Comparison of ENCODE assay signal across 18 mouse cellular contexts in the genomic region with DNA sequence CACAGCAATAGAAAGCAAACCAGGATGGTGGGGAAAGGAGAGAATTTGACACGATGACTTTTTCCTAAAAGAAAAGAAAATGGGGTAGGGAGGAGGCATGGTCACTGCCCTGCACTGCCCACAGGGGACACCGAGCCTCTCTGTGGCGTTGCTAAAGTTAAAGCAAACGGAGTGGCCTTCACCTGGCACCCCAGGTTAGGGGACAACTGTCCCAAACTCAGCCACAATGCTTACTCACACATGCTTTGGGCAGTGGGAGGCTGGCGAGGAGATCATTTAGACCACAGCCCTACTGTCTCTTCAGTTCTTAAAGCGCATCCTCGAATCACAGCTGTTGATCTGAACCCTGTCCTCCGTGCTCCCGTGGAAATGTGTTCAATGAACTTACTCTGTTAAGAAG.
"Had no signal": no experiment of that assay in that cellular context is flagged by ENCODE, and none has a peak within 500 bp of the region (broad histone marks: within the 10 kb centered on the region; RNA-seq: fewer than 3 reads in every experiment).

No protein-coding gene starts in this region.

- ATAC-seq: hindbrain, embryonic 16.5 days; hindbrain, postnatal 0 days; intestine, embryonic 15.5 days; intestine, embryonic 16.5 days; intestine, postnatal 0 days had no signal

- H3K4me2 ChIP-seq: heart, embryonic 11.5 days; heart, embryonic 12.5 days; heart, embryonic 13.5 days; heart, embryonic 15.5 days; hindbrain, embryonic 12.5 days; hindbrain, embryonic 13.5 days; hindbrain, embryonic 14.5 days; hindbrain, embryonic 15.5 days; intestine, embryonic 15.5 days; kidney, embryonic 15.5 days had no signal

- H3K36me3 ChIP-seq: heart, embryonic 10.5 days; heart, embryonic 12.5 days; heart, embryonic 13.5 days; heart, embryonic 15.5 days; hindbrain, embryonic 10.5 days; hindbrain, embryonic 12.5 days; hindbrain, embryonic 13.5 days; hindbrain, embryonic 15.5 days; intestine, embryonic 15.5 days; kidney, embryonic 15.5 days had no signal

- H3K4me3 ChIP-seq: heart, embryonic 10.5 days; heart, embryonic 12.5 days; heart, embryonic 13.5 days; heart, embryonic 15.5 days; hindbrain, embryonic 10.5 days; hindbrain, embryonic 12.5 days; hindbrain, embryonic 13.5 days; hindbrain, embryonic 15.5 days; intestine, embryonic 15.5 days; kidney, embryonic 15.5 days; layer of hippocampus, adult 2 months; left cerebral cortex, adult 2 months had no signal

- H3K27me3 ChIP-seq: heart, embryonic 12.5 days; heart, embryonic 13.5 days; heart, embryonic 15.5 days; hindbrain, embryonic 12.5 days; hindbrain, embryonic 15.5 days; intestine, embryonic 15.5 days had no signal
